8 mouse cellular contexts compared by ENCODE assay signal in the genomic region with DNA sequence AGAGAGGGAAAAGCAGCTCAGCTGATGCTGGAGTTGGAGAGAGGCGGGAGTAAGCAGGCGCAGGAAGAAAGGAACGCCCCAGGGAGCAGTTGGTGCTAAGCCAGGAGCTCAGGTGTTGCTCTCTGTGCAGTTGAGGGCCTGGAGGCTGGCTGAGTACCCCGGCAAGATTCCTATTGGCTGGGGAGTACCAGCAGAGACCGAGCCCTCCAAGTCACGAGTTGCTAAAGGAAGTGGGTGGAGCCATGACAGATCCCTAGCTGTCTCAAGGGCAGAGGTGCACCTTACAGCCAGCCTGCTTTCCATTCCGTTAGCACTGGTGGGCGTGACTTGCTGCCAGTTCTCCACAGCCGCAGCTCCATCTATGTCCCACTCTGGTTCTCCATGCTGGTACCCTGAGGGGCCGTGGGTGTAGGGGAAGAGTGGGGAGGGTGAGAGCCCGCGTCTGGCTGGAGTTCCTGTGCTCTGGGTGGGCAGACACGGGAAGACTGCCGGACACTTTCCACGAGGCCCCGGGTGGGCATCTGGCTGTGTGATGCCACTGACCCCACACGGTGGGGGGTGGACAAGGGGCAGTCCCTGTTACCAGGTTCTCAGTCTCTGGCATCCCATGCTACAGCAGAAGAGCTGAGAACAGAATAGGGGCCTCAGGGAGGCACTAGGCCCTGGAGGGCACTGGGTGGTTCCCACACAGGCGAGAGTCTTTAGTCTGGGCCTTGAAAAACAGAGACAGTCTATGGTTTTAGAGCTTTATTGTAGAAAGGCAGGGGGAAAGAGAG. TPM values are rescaled to one million over a fixed set of nuclear protein-coding genes. Genes with fewer than 3 reads are reported as not detected.
DNase-seq lines count a peak whose midpoint lies in the region; ATAC-seq lines count a peak whose summit lies in the region.

No protein-coding gene starts in this region.

- peak overlapping the region; percentile 81 for H3K4me2 ChIP-seq in liver, embryonic 15.5 days

- H3K36me3 ChIP-seq in liver, embryonic 15.5 days (replicated peaks) = no peaks in the 10 kb centered on the region

- H3K4me3 ChIP-seq in liver, embryonic 15.5 days (replicated peaks) = peak overlapping the region; percentile 47

- peaks cover 1% of the 10 kb centered on the region; the same call in 1 of the 2 replicates for H3K27me3 ChIP-seq in liver, embryonic 15.5 days

- ATAC-seq in erythroblast, adult 5-6 weeks (replicated peaks; ENCODE audit: low FRiP score, poor library complexity, severe bottlenecking) = peak; percentile 77
- ATAC-seq in inflammation-experienced regulatory T-cells, adult 6 months = peak; percentile 99
- peak; percentile 85 for ATAC-seq in liver, embryonic 15.5 days (ENCODE audit: insufficient read depth)

- peak; percentile 36 for DNase-seq in urinary bladder, postnatal 14 days (ENCODE audit: low spot score)
- DNase-seq in urinary bladder, postnatal 4 days (ENCODE audit: low spot score in 2 of 2) = no peak
- peak; percentile 47 for DNase-seq in neural tube, embryonic 10.5 days (ENCODE audit: extremely low spot score, low spot score)
- no peak for DNase-seq in left cerebral cortex, adult 18-20 months (ENCODE audit: low spot score in 2 of 2)
- no peak for DNase-seq in cerebellum, postnatal 4 days (ENCODE audit: low spot score in 2 of 2)

- peak overlapping the region; percentile 75 for H3K27ac ChIP-seq in liver, embryonic 15.5 days (replicated peaks)

- H3K9me3 ChIP-seq in liver, embryonic 15.5 days (replicated peaks) = no peaks in the 10 kb centered on the region

- peak overlapping the region; percentile 39 for H3K9ac ChIP-seq in liver, embryonic 15.5 days

- H3K4me1 ChIP-seq in liver, embryonic 15.5 days (replicated peaks) = peaks cover 43% of the 10 kb centered on the region

- WGBS in liver, embryonic 15.5 days (ENCODE audit: insufficient replicate concordance) = 9% methylated on average over 18 of the region's 18 CpGs

RNA-seq across cellular contexts. Expression of a gene that starts 6.9 kb away (rescaled TPM):
- not detected in 2 replicates for total RNA-seq in erythroblast, adult 5-6 weeks (2015; ENCODE audit: low replicate concordance)
- not detected in 2 replicates for total RNA-seq in erythroblast, adult 5-6 weeks (2017; ENCODE audit: low replicate concordance)
- polyA plus RNA-seq in inflammation-experienced regulatory T-cells, adult 6 months (2017; shearing (Covaris generic)) = under 1 TPM in 1 of 3 experiments, not detected in 2; 0.27 TPM
- not detected in 2 replicates for polyA plus RNA-seq in liver, embryonic 15.5 days (2015; fragmentation: Nextera tagmentation; extraction: Ambion mirVana)
- 1 to 10 TPM in 1 of 2 experiments, under 1 TPM in 1; 0.33 to 1.1 TPM for total RNA-seq in left cerebral cortex, adult 18-20 months (2021)

RNA-seq across cellular contexts. Expression of a gene that starts 7.6 kb away (rescaled TPM):
- not detected in 2 replicates for total RNA-seq in erythroblast, adult 5-6 weeks (2015; ENCODE audit: low replicate concordance)
- not detected in 2 replicates for total RNA-seq in erythroblast, adult 5-6 weeks (2017; ENCODE audit: low replicate concordance)
- polyA plus RNA-seq in inflammation-experienced regulatory T-cells, adult 6 months (2017; shearing (Covaris generic)) = not detected
- polyA plus RNA-seq in liver, embryonic 15.5 days (2015; fragmentation: Nextera tagmentation; extraction: Ambion mirVana) = 0.09 and 0.14 TPM in 2 replicates
- 1 to 10 TPM; 1.2 to 1.3 TPM for total RNA-seq in left cerebral cortex, adult 18-20 months (2021)

RNA-seq across cellular contexts. Expression of a gene that starts 23.2 kb away (rescaled TPM):
- total RNA-seq in erythroblast, adult 5-6 weeks (2015; ENCODE audit: low replicate concordance) = 9.8 and 11.9 TPM in 2 replicates
- 3.8 and 7.7 TPM in 2 replicates for total RNA-seq in erythroblast, adult 5-6 weeks (2017; ENCODE audit: low replicate concordance)
- 10 to 100 TPM; 58.2 to 74.8 (median 67.4) TPM for polyA plus RNA-seq in inflammation-experienced regulatory T-cells, adult 6 months (2017; shearing (Covaris generic))
- polyA plus RNA-seq in liver, embryonic 15.5 days (2015; fragmentation: Nextera tagmentation; extraction: Ambion mirVana) = 21.4 and 23.7 TPM in 2 replicates
- total RNA-seq in left cerebral cortex, adult 18-20 months (2021) = 10 to 100 TPM; 40.0 to 45.4 TPM

RNA-seq across cellular contexts. Expression of a gene that starts 28.9 kb away (rescaled TPM):
- total RNA-seq in erythroblast, adult 5-6 weeks (2015; ENCODE audit: low replicate concordance) = 0.38 and 0.42 TPM in 2 replicates
- 0.84 and 7.1 TPM in 2 replicates for total RNA-seq in erythroblast, adult 5-6 weeks (2017; ENCODE audit: low replicate concordance)
- 1 to 10 TPM in 2 of 3 experiments, under 1 TPM in 1; 0.21 to 5.3 (median 1.9) TPM for polyA plus RNA-seq in inflammation-experienced regulatory T-cells, adult 6 months (2017; shearing (Covaris generic))
- polyA plus RNA-seq in liver, embryonic 15.5 days (2015; fragmentation: Nextera tagmentation; extraction: Ambion mirVana) = 1.9 and 2.4 TPM in 2 replicates
- total RNA-seq in left cerebral cortex, adult 18-20 months (2021) = 10 to 100 TPM; 75.5 to 82.0 TPM

RNA-seq across cellular contexts. Expression of a gene that starts 45.6 kb away (rescaled TPM):
- total RNA-seq in erythroblast, adult 5-6 weeks (2015; ENCODE audit: low replicate concordance) = 5.2 and 26.1 TPM in 2 replicates
- total RNA-seq in erythroblast, adult 5-6 weeks (2017; ENCODE audit: low replicate concordance) = 10.3 and 22.4 TPM in 2 replicates
- polyA plus RNA-seq in inflammation-experienced regulatory T-cells, adult 6 months (2017; shearing (Covaris generic)) = 10 to 100 TPM; 41.0 to 66.9 (median 51.0) TPM
- 20.7 and 21.0 TPM in 2 replicates for polyA plus RNA-seq in liver, embryonic 15.5 days (2015; fragmentation: Nextera tagmentation; extraction: Ambion mirVana)
- 100 to 1,000 TPM; 161 to 171 TPM for total RNA-seq in left cerebral cortex, adult 18-20 months (2021)

Comparison
In these comparisons a context has a peak if more than half of its experiments do, and no peak if none do; other contexts are left out.
1. DNase-seq: peak in urinary bladder, postnatal 14 days (single experiment) and neural tube, embryonic 10.5 days (single experiment); none in urinary bladder, postnatal 4 days (0 of 2), left cerebral cortex, adult 18-20 months (0 of 2) and cerebellum, postnatal 4 days (0 of 2).
2. Peak in every context shown above with its lines, with median percentiles within 50 percentile points of each other: ATAC-seq.